Mouse (Mus musculus) megakaryocyte, embryonic 14.5 days (primary cell): ENCODE results near the gene Limk2.

ENCODE experiments used
- FLI1 ChIP-seq: IDR thresholded peaks from 2 replicates; pipeline ENCODE4 v1.6.1; 2012; ENCODE audit warnings: low read length, inconsistent platforms, mixed read lengths
- GATA1 ChIP-seq: IDR thresholded peaks from 3 replicates; pipeline ENCODE4 v1.6.1; 2012; ENCODE audit warnings: mixed read lengths, low read length, inconsistent platforms, borderline replicate concordance

GRCm38 (mm10) chr11:3382602-3383594, 26.1 kb downstream of the Limk2 start:
- TF ChIP-seq GATA1 (no peak), FLI1 (no peak)
